Mouse (Mus musculus) lung, embryonic 16.5 days (tissue): ENCODE data around the gene Zfyve16. TPM values are rescaled to one million over a fixed set of nuclear protein-coding genes. Genes with fewer than 3 reads are reported as not detected.
A peak's percentile ranks its signal among the peaks of the same experiment; 100 is the strongest.

Source experiments
- ATAC-seq: fragments of 200-750 bp; cut with Nextera tagmentation; 2 replicates; pipeline ENCODE4 v1.8.0; 2017; ENCODE audit warnings: low read depth, mild to moderate bottlenecking, moderate library complexity
- H3K27ac ChIP-seq: fragments of 300-500 bp; sonication (generic); 2 replicates; pipeline ENCODE4 v1.5.1; 2014; ENCODE audit warnings: mild to moderate bottlenecking, control low read depth, low read length
- H3K27me3 ChIP-seq: fragments of 300-500 bp; sonication (generic); 2 replicates; pipeline ENCODE4 v1.6.1; 2014; ENCODE audit warnings: low read depth, low read length, mixed read lengths; ENCODE audit not compliant: control insufficient read depth, insufficient read depth
- H3K36me3 ChIP-seq: fragments of 300-500 bp; sonication (generic); 2 replicates; pipeline ENCODE4 v1.6.1; 2014; ENCODE audit warnings: low read length; ENCODE audit not compliant: control insufficient read depth, insufficient read depth
- H3K4me1 ChIP-seq: fragments of 300-500 bp; sonication (generic); replicated peaks from 2 replicates; pipeline ENCODE4 v1.6.1; 2014; ENCODE audit warnings: low read length, mixed read lengths; ENCODE audit not compliant: control insufficient read depth, insufficient read depth
- H3K4me2 ChIP-seq: fragments of 300-500 bp; sonication (generic); 2 replicates; pipeline ENCODE4 v1.6.1; 2014; ENCODE audit warnings: low read depth, low read length, control low read depth
- H3K4me3 ChIP-seq: fragments of 300-500 bp; sonication (generic); 2 replicates; pipeline ENCODE4 v1.5.1; 2014; ENCODE audit warnings: mild to moderate bottlenecking, low read length, control low read depth
- H3K9ac ChIP-seq: fragments of 300-500 bp; sonication (generic); 2 replicates; pipeline ENCODE4 v1.6.1; 2014; ENCODE audit warnings: low read length, control low read depth
- H3K9me3 ChIP-seq: fragments of 300-500 bp; sonication (generic); 2 replicates; pipeline ENCODE4 v1.6.1; 2016; ENCODE audit warnings: low read length; ENCODE audit not compliant: control insufficient read depth
- WGBS: fragments of 180-500 bp; shearing (Covaris S2); extraction: QIAGEN DNeasy Blood & Tissue Kit; methylation state at CpG from one replicate; pipeline ENCODE4 v1.1.7; 2014; 5-methylcytosine and 5-hydroxymethylcytosine counted together
- polyA plus RNA-seq: library from polyadenylated mRNA; unstranded; fragments of >200 nt; fragmentation: Nextera tagmentation; extraction: Ambion mirVana; gene quantifications from 2 replicates; pipeline ENCODE4 v1.2.1, GENCODE M21; 2015

Zfyve16 gene
- polyA plus RNA-seq, 1 experiment from 2014 or later = 10.5 TPM

GRCm38 (mm10) chr13:92483852-92484463 is 46.7 kb downstream of the Zfyve16 start, which contains the start of gene Fam151b:
Gene Fam151b, minus strand, starts transcription at chr13:92484015.
- 6% methylated on average over 19 of the region's 19 CpGs for WGBS
- H3K9ac ChIP-seq = peak within 1 kb of the TSS; percentile 67
- H3K4me2 ChIP-seq = peak within 1 kb of the TSS; percentile 83
- peak; percentile 99 for ATAC-seq
- H3K27me3 ChIP-seq = no peaks in the 10 kb centered on the region
- H3K9me3 ChIP-seq = no peaks in the 10 kb centered on the region
- peak within 1 kb of the TSS; percentile 62 for H3K4me3 ChIP-seq
- H3K27ac ChIP-seq = peak within 1 kb of the TSS; percentile 52
- H3K4me1 ChIP-seq = no peaks in the 10 kb centered on the region; the same call in 1 of the 2 replicates
- H3K36me3 ChIP-seq = no peaks in the 10 kb centered on the region

- WGBS = 10% methylated on average over 3 of the region's 3 CpGs
- Histone ChIP-seq H3K9ac (peak overlapping the region; percentile 67), H3K9me3 (no peaks in the 10 kb centered on the region), H3K4me2 (peak overlapping the region; percentile 83), H3K27me3 (no peaks in the 10 kb centered on the region), H3K4me3 (peak overlapping the region; percentile 62), H3K36me3 (no peaks in the 10 kb centered on the region), H3K27ac (peak overlapping the region; percentile 52; the same call in 1 of the 2 replicates), H3K4me1 (no peaks in the 10 kb centered on the region; the same call in 1 of the 2 replicates)
- peak; percentile 73 for ATAC-seq
These were observed 47.3 kb downstream of the Zfyve16 start for GRCm38 (mm10) chr13:92483348-92483747.

- H3K4me3 ChIP-seq = no peak overlapping the region
- H3K9ac ChIP-seq = no peak overlapping the region
- H3K27me3 ChIP-seq = no peaks in the 10 kb centered on the region
- WGBS = 53% methylated on average over 2 of the region's 2 CpGs
- no peak overlapping the region for H3K4me2 ChIP-seq
- no peaks in the 10 kb centered on the region for H3K4me1 ChIP-seq
- H3K27ac ChIP-seq = no peak overlapping the region
- H3K9me3 ChIP-seq = no peaks in the 10 kb centered on the region
- H3K36me3 ChIP-seq = peaks cover 4% of the 10 kb centered on the region; the same call in 1 of the 2 replicates
- ATAC-seq = no peak
These were observed 60.5 kb downstream of the Zfyve16 start for GRCm38 (mm10) chr13:92470151-92470550.

- H3K27ac ChIP-seq = no peak overlapping the region
- H3K4me3 ChIP-seq = no peak overlapping the region
- no peaks in the 10 kb centered on the region for H3K27me3 ChIP-seq
- 49% methylated on average over 2 of the region's 2 CpGs for WGBS
- H3K36me3 ChIP-seq = peaks cover 4% of the 10 kb centered on the region; the same call in 1 of the 2 replicates
- H3K9me3 ChIP-seq = no peaks in the 10 kb centered on the region
- no peaks in the 10 kb centered on the region for H3K4me1 ChIP-seq
- ATAC-seq = no peak
- H3K9ac ChIP-seq = no peak overlapping the region
- no peak overlapping the region for H3K4me2 ChIP-seq
These were observed 61.3 kb downstream of the Zfyve16 start for GRCm38 (mm10) chr13:92469381-92469780.

- no peak for ATAC-seq
- H3K9me3 ChIP-seq = no peaks in the 10 kb centered on the region
- no peaks in the 10 kb centered on the region for H3K4me1 ChIP-seq
- H3K9ac ChIP-seq = no peak overlapping the region
- no peaks in the 10 kb centered on the region for H3K27me3 ChIP-seq
- peaks cover 4% of the 10 kb centered on the region; the same call in 1 of the 2 replicates for H3K36me3 ChIP-seq
- no peak overlapping the region for H3K4me2 ChIP-seq
- H3K4me3 ChIP-seq = no peak overlapping the region
- no peak overlapping the region for H3K27ac ChIP-seq
- WGBS = 68% methylated on average over 9 of the region's 9 CpGs
These were observed 62.8 kb downstream of the Zfyve16 start for GRCm38 (mm10) chr13:92467891-92468290.

- H3K36me3 ChIP-seq = peaks cover 4% of the 10 kb centered on the region; the same call in 1 of the 2 replicates
- no peak overlapping the region for H3K9ac ChIP-seq
- H3K4me3 ChIP-seq = no peak overlapping the region
- 69% methylated on average over 3 of the region's 3 CpGs for WGBS
- no peak for ATAC-seq
- no peak overlapping the region for H3K27ac ChIP-seq
- no peak overlapping the region for H3K4me2 ChIP-seq
- no peaks in the 10 kb centered on the region for H3K9me3 ChIP-seq
- no peaks in the 10 kb centered on the region for H3K4me1 ChIP-seq
- H3K27me3 ChIP-seq = no peaks in the 10 kb centered on the region
These were observed 66.0 kb downstream of the Zfyve16 start for GRCm38 (mm10) chr13:92464698-92465097.

- WGBS = 88% methylated on average over 7 of the region's 7 CpGs
- no peak overlapping the region for H3K27ac ChIP-seq
- H3K9ac ChIP-seq = no peak overlapping the region
These were observed 83.8 kb downstream of the Zfyve16 start for GRCm38 (mm10) chr13:92446872-92447271.

GRCm38 (mm10) chr13:92440286-92440685 is 90.4 kb downstream of the Zfyve16 start:
- H3K36me3 ChIP-seq = 0 out of 2 replicates have a peak, but pooled peaks cover 2% of the 10 kb centered on the region
- no peak overlapping the region for H3K27ac ChIP-seq
- H3K4me3 ChIP-seq = no peak overlapping the region
- WGBS = 75% methylated on average over 13 of the region's 13 CpGs
- no peaks in the 10 kb centered on the region for H3K4me1 ChIP-seq
- no peak for ATAC-seq
- no peak overlapping the region for H3K4me2 ChIP-seq
- no peaks in the 10 kb centered on the region for H3K9me3 ChIP-seq
- H3K9ac ChIP-seq = no peak overlapping the region
- H3K27me3 ChIP-seq = no peaks in the 10 kb centered on the region

More at GRCm38 (mm10) chr13:92446872-92447271, 83.8 kb downstream of the Zfyve16 start:
- no peak overlapping the region for H3K4me3 ChIP-seq
- ATAC-seq = no peak
- H3K36me3 ChIP-seq = no peaks in the 10 kb centered on the region
- H3K4me1 ChIP-seq = no peaks in the 10 kb centered on the region
- H3K4me2 ChIP-seq = no peak overlapping the region
- no peaks in the 10 kb centered on the region for H3K9me3 ChIP-seq
- H3K27me3 ChIP-seq = no peaks in the 10 kb centered on the region

GRCm38 (mm10) chr13:92438656-92439055 is 92.0 kb downstream of the Zfyve16 start:
- 80% methylated on average over 10 of the region's 10 CpGs for WGBS
- no peak overlapping the region for H3K27ac ChIP-seq
- no peak overlapping the region for H3K4me3 ChIP-seq
- H3K36me3 ChIP-seq = 0 out of 2 replicates have a peak, but pooled peaks cover 2% of the 10 kb centered on the region
- H3K27me3 ChIP-seq = no peaks in the 10 kb centered on the region
- H3K4me2 ChIP-seq = no peak overlapping the region
- no peaks in the 10 kb centered on the region for H3K9me3 ChIP-seq
- H3K4me1 ChIP-seq = no peaks in the 10 kb centered on the region
- no peak overlapping the region for H3K9ac ChIP-seq
- ATAC-seq = no peak
